14 mouse cellular contexts compared by ENCODE assay signal in genomic region chr4:35401783-35402182, GRCm38 (mm10).
"Had no signal": no experiment of that assay in that cellular context is flagged by ENCODE, and none has a peak within 500 bp of the region (broad histone marks: within the 10 kb centered on the region; RNA-seq: fewer than 3 reads in every experiment).

No protein-coding gene starts in this region.

- H3K27me3 ChIP-seq: limb, embryonic 15.5 days; liver, embryonic 12.5 days; neural tube, embryonic 15.5 days had no signal

- H3K9me3 ChIP-seq: limb, embryonic 15.5 days; liver, embryonic 12.5 days; midbrain, embryonic 10.5 days; neural tube, embryonic 15.5 days had no signal

- H3K27ac ChIP-seq: limb, embryonic 15.5 days; liver, embryonic 12.5 days; midbrain, embryonic 10.5 days; neural tube, embryonic 15.5 days had no signal

- H3K36me3 ChIP-seq: limb, embryonic 15.5 days; liver, embryonic 12.5 days; midbrain, embryonic 10.5 days; neural tube, embryonic 15.5 days had no signal

- H3K9ac ChIP-seq: limb, embryonic 15.5 days; liver, embryonic 12.5 days; lung, embryonic 14.5 days; neural tube, embryonic 15.5 days had no signal

- H3K4me3 ChIP-seq: limb, embryonic 15.5 days; liver, embryonic 12.5 days; midbrain, embryonic 10.5 days; myocyte; neural tube, embryonic 15.5 days had no signal

- H3K4me2 ChIP-seq: limb, embryonic 15.5 days; liver, embryonic 12.5 days; lung, embryonic 14.5 days; neural tube, embryonic 15.5 days had no signal

- H3K4me1 ChIP-seq: limb, embryonic 15.5 days; liver, embryonic 12.5 days had no signal

- DNase-seq: kidney, adult 9 months; left cerebral cortex, postnatal 4 days; lung, embryonic 14.5 days; lung, postnatal 10 days; lung, postnatal 4 days; midbrain, embryonic 14.5 days; right cerebral cortex, adult 18-20 months; right cerebral cortex, postnatal 25 days had no signal

- ATAC-seq: intestine, embryonic 16.5 days; liver, embryonic 12.5 days had no signal
